In the genomic region with DNA sequence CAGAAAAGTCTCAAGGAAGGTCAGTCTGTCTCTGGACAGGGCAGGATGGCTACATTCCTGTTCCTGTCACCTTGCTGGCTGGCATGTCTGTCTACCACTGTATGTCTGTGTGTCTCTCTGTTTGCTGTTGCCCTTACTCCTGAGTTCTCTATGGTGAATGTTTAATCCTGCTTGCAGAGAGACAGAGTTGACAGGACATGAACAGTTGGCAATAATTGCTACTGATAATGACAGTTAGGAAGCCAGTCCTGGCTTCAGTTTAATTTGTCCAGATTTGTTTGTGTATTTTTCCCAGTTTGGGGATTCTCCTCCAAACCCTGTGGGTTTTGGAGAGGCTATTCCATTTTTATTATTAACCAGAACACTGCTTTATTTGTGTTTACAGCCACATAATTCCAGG, we compare ENCODE assay signal across 10 mouse cellular contexts.
DNase-seq lines count a peak whose midpoint lies in the region; ATAC-seq and TF ChIP-seq lines count a peak whose summit lies in the region.
"Had no signal": no experiment of that assay in that cellular context is flagged by ENCODE, and none has a peak within 500 bp of the region (broad histone marks: within the 10 kb centered on the region; RNA-seq: fewer than 3 reads in every experiment).

No protein-coding gene starts in this region.

- H3ac ChIP-seq in myocyte (ENCODE audit: control insufficient read depth, insufficient read length): no peak overlapping the region

- no peak for TF ChIP-seq POLR2A in cerebellum, adult 2 months (IDR thresholded peaks at IDR 0.05; ENCODE audit: borderline replicate concordance, insufficient read depth, low read length)
- TF ChIP-seq POLR2A in myocyte (IDR thresholded peaks at IDR 0.05; ENCODE audit: insufficient read length, low read depth): no peak

- no peak for TF ChIP-seq CTCF in cerebellum, adult 2 months (IDR thresholded peaks at IDR 0.05; ENCODE audit: borderline replicate concordance, insufficient read depth, low read depth, low read length)
- no peak for TF ChIP-seq CTCF in left cerebral cortex, adult 2 months (IDR thresholded peaks at IDR 0.05)

- no peak for DNase-seq in cerebellum, adult 2 months
- DNase-seq in cerebellum, postnatal 14 days: no peak
- DNase-seq in left cerebral cortex, adult 2 months (ENCODE audit: extremely low spot score in 1 of 2, low spot score in 2 of 2): no peak
- no peak for DNase-seq in left cerebral cortex, postnatal 10 days (ENCODE audit: extremely low spot score in 1 of 2, low spot score in 2 of 2)
- no peak for DNase-seq in frontal cortex, postnatal 14 days (ENCODE audit: low spot score in 2 of 2)

- H3K4me2 ChIP-seq in hindbrain, embryonic 15.5 days: peak overlapping the region; percentile 55
- H3K4me2 ChIP-seq in myocyte (ENCODE audit: low read depth): peak overlapping the region; percentile 67
- H3K4me2 ChIP-seq: liver, embryonic 15.5 days had no signal

- intact Hi-C loops in left cerebral cortex, adult 2 months (cut with DNase I): loop anchor here (1.0 to 5.0 kb wide), 2 partner anchors 101 to 161 kb away; a partner anchor contains a TSS
- intact Hi-C loops in left cerebral cortex, postnatal 10 days (cut with DNase I): loop anchor here (2.0 to 5.0 kb wide), 3 partner anchors 101 to 198 kb away; a partner anchor contains a TSS

- H3K4me1 ChIP-seq in cerebellum, adult 2 months (ENCODE audit: control insufficient read depth, insufficient read depth, low read length): peaks cover 3% of the 10 kb centered on the region; the same call in 1 of the 2 replicates
- peaks cover 38% of the 10 kb centered on the region for H3K4me1 ChIP-seq in hindbrain, embryonic 15.5 days (replicated peaks)

- peak overlapping the region; percentile 86 for H3K27ac ChIP-seq in cerebellum, adult 2 months (ENCODE audit: insufficient read depth, low read length)
- H3K27ac ChIP-seq in left cerebral cortex, adult 2 months: peak overlapping the region; percentile 94
- peak overlapping the region; percentile 83 for H3K27ac ChIP-seq in hindbrain, embryonic 15.5 days (replicated peaks)

- H3K9ac ChIP-seq in hindbrain, embryonic 15.5 days: peak overlapping the region; percentile 39; the same call in 1 of the 2 replicates
- H3K9ac ChIP-seq: liver, embryonic 15.5 days had no signal

- H3K4me3 ChIP-seq in cerebellum, adult 2 months (replicated peaks; ENCODE audit: insufficient read depth, low read depth, low read length): peak overlapping the region; percentile 95
- H3K4me3 ChIP-seq in left cerebral cortex, adult 2 months: peak overlapping the region; percentile 70
- peak overlapping the region; percentile 32 for H3K4me3 ChIP-seq in hindbrain, embryonic 15.5 days
- H3K4me3 ChIP-seq in myocyte: peak overlapping the region; percentile 5
- H3K4me3 ChIP-seq: liver, embryonic 15.5 days had no signal

- ATAC-seq in hindbrain, embryonic 15.5 days (ENCODE audit: low FRiP score, low read depth): no peak
- ATAC-seq in megakaryocyte-erythroid progenitor cell, adult 5-6 weeks (replicated peaks; ENCODE audit: low FRiP score, low TSS enrichment, poor library complexity, severe bottlenecking): no peak
- ATAC-seq: inflammation-experienced regulatory T-cells, adult 6 months had no signal

- H3K9me3 ChIP-seq in hindbrain, embryonic 15.5 days: no peaks in the 10 kb centered on the region
- H3K9me3 ChIP-seq: liver, embryonic 15.5 days had no signal

- H3K27me3 ChIP-seq in cerebellum, adult 2 months (ENCODE audit: control insufficient read depth, insufficient read depth, low read length): no peaks in the 10 kb centered on the region
- H3K27me3 ChIP-seq in hindbrain, embryonic 15.5 days: no peaks in the 10 kb centered on the region
- no peaks in the 10 kb centered on the region for H3K27me3 ChIP-seq in myocyte (ENCODE audit: control insufficient read depth, insufficient read depth, insufficient read length)
- H3K27me3 ChIP-seq: liver, embryonic 15.5 days had no signal

- H3K36me3 ChIP-seq in hindbrain, embryonic 15.5 days: no peaks in the 10 kb centered on the region
- no peaks in the 10 kb centered on the region for H3K36me3 ChIP-seq in myocyte (ENCODE audit: control insufficient read depth, insufficient read depth)
- H3K36me3 ChIP-seq: liver, embryonic 15.5 days had no signal

- H3K79me2 ChIP-seq in myocyte (ENCODE audit: control insufficient read depth, insufficient read depth): no peaks in the 10 kb centered on the region

TF ChIP-seq in myocyte, 11 proteins besides CTCF, POLR2A, EP300 and RAD21:
- no peak for TF ChIP-seq E2F4 (IDR thresholded peaks at IDR 0.05; ENCODE audit: insufficient read depth)
- TF ChIP-seq CEBPB (IDR thresholded peaks at IDR 0.05; ENCODE audit: insufficient read depth, poor library complexity, severe bottlenecking): no peak
- no peak for TF ChIP-seq MYOG (IDR thresholded peaks at IDR 0.05; ENCODE audit: control insufficient read depth in 1 of 3, insufficient read depth in 1 of 3, insufficient read length in 2 of 3, low read depth in 2 of 3)
- no peak for TF ChIP-seq TCF12 (IDR thresholded peaks at IDR 0.05; ENCODE audit: insufficient read depth, poor library complexity, severe bottlenecking)
- no peak for TF ChIP-seq MAX (IDR thresholded peaks at IDR 0.05; ENCODE audit: low read depth)
- no peak for TF ChIP-seq REST (IDR thresholded peaks at IDR 0.05; ENCODE audit: insufficient read depth, insufficient read length)
- no peak for TF ChIP-seq TCF3 (IDR thresholded peaks at IDR 0.05; ENCODE audit: insufficient read length, low read depth)

Comparison
In these comparisons a context has a peak if more than half of its experiments do, and no peak if none do; other contexts are left out.
1. H3K4me3 ChIP-seq: peak in every context shown above with its lines; median percentile 95 in cerebellum, adult 2 months; 70 in left cerebral cortex, adult 2 months; 32 in hindbrain, embryonic 15.5 days; 5 in myocyte.